Mouse (Mus musculus): Measurements from ENCODE around the gene Zdhhc19. TPM values are rescaled to one million over a fixed set of nuclear protein-coding genes. Genes with fewer than 3 reads are reported as not detected.

Zdhhc19 gene
- polyA plus RNA-seq, 1 experiment from 2014 or later, result not detected

GRCm38 (mm10) chr16:32586482-32586881 lies 90.4 kb downstream of the Zdhhc19 start:
- Histone ChIP-seq H3K9me3 (replicated peaks) (no peaks in the 10 kb centered on the region), H3K4me2 (no peak overlapping the region), H3K9ac (replicated peaks) (no peak overlapping the region), H3K4me3 (replicated peaks) (no peak overlapping the region), H3K36me3 (no peaks in the 10 kb centered on the region), H3K27me3 (replicated peaks) (no peaks in the 10 kb centered on the region), H3K27ac (replicated peaks) (no peak overlapping the region), H3K4me1 (no peaks in the 10 kb centered on the region)
- no peak for ATAC-seq (ENCODE audit: low FRiP score)
- 91% methylated on average over 4 of the region's 4 CpGs for WGBS

GRCm38 (mm10) chr16:32588568-32588967 lies 92.5 kb downstream of the Zdhhc19 start:
- Histone ChIP-seq H3K27ac (replicated peaks) (no peak overlapping the region), H3K9me3 (replicated peaks) (no peaks in the 10 kb centered on the region), H3K36me3 (no peaks in the 10 kb centered on the region), H3K4me3 (replicated peaks) (no peak overlapping the region), H3K9ac (replicated peaks) (no peak overlapping the region), H3K4me2 (no peak overlapping the region), H3K4me1 (no peaks in the 10 kb centered on the region), H3K27me3 (replicated peaks) (no peaks in the 10 kb centered on the region)
- ATAC-seq (ENCODE audit: low FRiP score), result no peak
- 90% methylated on average over 3 of the region's 3 CpGs for WGBS

GRCm38 (mm10) chr16:32591521-32591920 lies 95.5 kb downstream of the Zdhhc19 start:
- Histone ChIP-seq H3K27me3 (replicated peaks) (no peaks in the 10 kb centered on the region), H3K4me2 (no peak overlapping the region), H3K36me3 (no peaks in the 10 kb centered on the region), H3K9ac (replicated peaks) (no peak overlapping the region), H3K9me3 (replicated peaks) (no peaks in the 10 kb centered on the region), H3K27ac (replicated peaks) (no peak overlapping the region), H3K4me3 (replicated peaks) (no peak overlapping the region), H3K4me1 (no peaks in the 10 kb centered on the region)
- no peak for ATAC-seq (ENCODE audit: low FRiP score)
- WGBS, result 88% methylated on average over 8 of the region's 8 CpGs

GRCm38 (mm10) chr16:32593283-32593805 lies 97.3 kb downstream of the Zdhhc19 start:
- no peak for ATAC-seq (ENCODE audit: low FRiP score)
- H3K9me3 ChIP-seq (replicated peaks), result no peaks in the 10 kb centered on the region
- WGBS, result 88% methylated on average over 5 of the region's 5 CpGs

GRCm38 (mm10) chr16:32593916-32594315 lies 97.9 kb downstream of the Zdhhc19 start:
- 78% methylated on average over 5 of the region's 5 CpGs for WGBS
- Histone ChIP-seq H3K36me3 (no peaks in the 10 kb centered on the region), H3K27ac (replicated peaks) (no peak overlapping the region), H3K4me2 (no peak overlapping the region), H3K4me3 (replicated peaks) (no peak overlapping the region), H3K4me1 (0 out of 2 replicates have a peak, but pooled peaks cover 3% of the 10 kb centered on the region), H3K27me3 (replicated peaks) (no peaks in the 10 kb centered on the region), H3K9ac (replicated peaks) (no peak overlapping the region), H3K9me3 (replicated peaks) (no peaks in the 10 kb centered on the region)
- ATAC-seq (ENCODE audit: low FRiP score), result no peak

More at GRCm38 (mm10) chr16:32593283-32593805, 97.3 kb downstream of the Zdhhc19 start:
- Histone ChIP-seq H3K4me1 (0 out of 2 replicates have a peak, but pooled peaks cover 3% of the 10 kb centered on the region), H3K27ac (replicated peaks) (no peak overlapping the region), H3K4me2 (no peak overlapping the region), H3K9ac (replicated peaks) (no peak overlapping the region), H3K27me3 (replicated peaks) (no peaks in the 10 kb centered on the region), H3K36me3 (no peaks in the 10 kb centered on the region), H3K4me3 (replicated peaks) (no peak overlapping the region)

- H3K9me3 ChIP-seq (replicated peaks), result no peaks in the 10 kb centered on the region
- no peak overlapping the region for H3K27ac ChIP-seq (replicated peaks)
- no peak for ATAC-seq (ENCODE audit: low FRiP score)
- H3K4me2 ChIP-seq, result no peak overlapping the region
- H3K4me3 ChIP-seq (replicated peaks), result no peak overlapping the region
- WGBS, result 86% methylated on average over 5 of the region's 5 CpGs
- no peak overlapping the region for H3K9ac ChIP-seq (replicated peaks)
- no peaks in the 10 kb centered on the region for H3K27me3 ChIP-seq (replicated peaks)
- H3K36me3 ChIP-seq, result no peaks in the 10 kb centered on the region
- H3K4me1 ChIP-seq, result 0 out of 2 replicates have a peak, but pooled peaks cover 3% of the 10 kb centered on the region
Observed at GRCm38 (mm10) chr16:32594701-32595100, 98.6 kb downstream of the Zdhhc19 start.

GRCm38 (mm10) chr16:32595142-32595855 lies 99.2 kb downstream of the Zdhhc19 start:
- Histone ChIP-seq H3K4me1 (0 out of 2 replicates have a peak, but pooled peaks cover 3% of the 10 kb centered on the region), H3K9ac (replicated peaks) (no peak overlapping the region), H3K4me2 (no peak overlapping the region), H3K4me3 (replicated peaks) (no peak overlapping the region), H3K36me3 (no peaks in the 10 kb centered on the region), H3K9me3 (replicated peaks) (no peaks in the 10 kb centered on the region), H3K27ac (replicated peaks) (no peak overlapping the region), H3K27me3 (replicated peaks) (no peaks in the 10 kb centered on the region)
- WGBS, result 88% methylated on average over 10 of the region's 10 CpGs
- no peak for ATAC-seq (ENCODE audit: low FRiP score)

- Histone ChIP-seq H3K36me3 (no peaks in the 10 kb centered on the region), H3K4me2 (no peak overlapping the region), H3K4me1 (0 out of 2 replicates have a peak, but pooled peaks cover 3% of the 10 kb centered on the region), H3K4me3 (replicated peaks) (no peak overlapping the region), H3K9me3 (replicated peaks) (no peaks in the 10 kb centered on the region), H3K9ac (replicated peaks) (no peak overlapping the region), H3K27me3 (replicated peaks) (no peaks in the 10 kb centered on the region), H3K27ac (replicated peaks) (no peak overlapping the region; the same call in 1 of the 2 replicates)
- WGBS, result 20% methylated on average over 4 of the region's 4 CpGs
- ATAC-seq (ENCODE audit: low FRiP score), result peak; percentile 61
Observed at GRCm38 (mm10) chr16:32597909-32598381, 101.9 kb downstream of the Zdhhc19 start.

GRCm38 (mm10) chr16:32599151-32599550 lies 103.1 kb downstream of the Zdhhc19 start:
- H3K9me3 ChIP-seq (replicated peaks), result no peaks in the 10 kb centered on the region
- 0 out of 2 replicates have a peak, but pooled peaks cover 3% of the 10 kb centered on the region for H3K4me1 ChIP-seq
- no peak for ATAC-seq (ENCODE audit: low FRiP score)
- no peak overlapping the region for H3K4me2 ChIP-seq
- WGBS, result 84% methylated on average over 1 of the region's 1 CpGs
- no peak overlapping the region for H3K9ac ChIP-seq (replicated peaks)
- no peak overlapping the region for H3K27ac ChIP-seq (replicated peaks)
- H3K27me3 ChIP-seq (replicated peaks), result no peaks in the 10 kb centered on the region
- H3K36me3 ChIP-seq, result no peaks in the 10 kb centered on the region
- H3K4me3 ChIP-seq (replicated peaks), result no peak overlapping the region

- no peak for ATAC-seq (ENCODE audit: low FRiP score)
- H3K4me3 ChIP-seq (replicated peaks), result no peak overlapping the region
- no peaks in the 10 kb centered on the region for H3K9me3 ChIP-seq (replicated peaks)
- H3K27ac ChIP-seq (replicated peaks), result no peak overlapping the region
- H3K4me2 ChIP-seq, result no peak overlapping the region
- no peaks in the 10 kb centered on the region for H3K36me3 ChIP-seq
- H3K9ac ChIP-seq (replicated peaks), result no peak overlapping the region
- 81% methylated on average over 3 of the region's 3 CpGs for WGBS
- H3K27me3 ChIP-seq (replicated peaks), result no peaks in the 10 kb centered on the region
- 0 out of 2 replicates have a peak, but pooled peaks cover 3% of the 10 kb centered on the region for H3K4me1 ChIP-seq
Observed at GRCm38 (mm10) chr16:32602193-32602685, 106.2 kb downstream of the Zdhhc19 start.

- Histone ChIP-seq H3K9ac (replicated peaks) (no peak overlapping the region), H3K4me3 (replicated peaks) (peak overlapping the region; percentile 92)
- whole genome bisulfite sequencing, result 47% methylated on average over 7 of the region's 7 CpGs
Observed at GRCm38 (mm10) chr16:32607562-32608343, 111.7 kb downstream of the Zdhhc19 start.

More at GRCm38 (mm10) chr16:32607562-32608343, 111.7 kb downstream of the Zdhhc19 start:
- peaks cover 18% of the 10 kb centered on the region for H3K4me1 ChIP-seq
- no peaks in the 10 kb centered on the region for H3K36me3 ChIP-seq
- no peaks in the 10 kb centered on the region for H3K9me3 ChIP-seq (replicated peaks)
- ATAC-seq (ENCODE audit: low FRiP score), result no peak
- no peaks in the 10 kb centered on the region for H3K27me3 ChIP-seq (replicated peaks)
- peak overlapping the region; percentile 66 for H3K4me2 ChIP-seq
- H3K27ac ChIP-seq (replicated peaks), result peak overlapping the region; percentile 96; the same call in 1 of the 2 replicates
